Comparison of ENCODE assay signal across 9 mouse cellular contexts in genomic region chr13:76802051-76802728, GRCm38 (mm10).
DNase-seq lines count a peak whose midpoint lies in the region; ATAC-seq and TF ChIP-seq lines count a peak whose summit lies in the region.
"Had no signal": no experiment of that assay in that cellular context is flagged by ENCODE, and none has a peak within 500 bp of the region (broad histone marks: within the 10 kb centered on the region; RNA-seq: fewer than 3 reads in every experiment).

No protein-coding gene starts in this region.

- no peak overlapping the region for H3K9ac ChIP-seq in heart, postnatal 0 days (replicated peaks; ENCODE audit: low read depth, low read length)
- no peak overlapping the region for H3K9ac ChIP-seq in ES-E14 (ENCODE audit: insufficient read depth, low read depth, low read length, poor library complexity, severe bottlenecking)
- no peak overlapping the region for H3K9ac ChIP-seq in forebrain, embryonic 13.5 days

- no peaks in the 10 kb centered on the region for H3K4me1 ChIP-seq in heart, postnatal 0 days (ENCODE audit: control insufficient read depth, insufficient read depth)
- H3K4me1 ChIP-seq in ES-E14 (ENCODE audit: control insufficient read depth in 2 of 2, insufficient read depth in 2 of 2, low read length in 2 of 2, poor library complexity in 1 of 2) = no peaks in the 10 kb centered on the region
- H3K4me1 ChIP-seq in forebrain, embryonic 13.5 days = no peaks in the 10 kb centered on the region

- in situ Hi-C loops in ES-E14 (cut with MboI; ENCODE audit: low sequenced_read_pairs in 2 of 2, unreplicated experiment in 2 of 2) = no loop called here

- TF ChIP-seq CTCF in heart, postnatal 0 days (IDR thresholded peaks at IDR 0.05; ENCODE audit: low read depth) = peak; percentile 56

- no peaks in the 10 kb centered on the region for H3K9me3 ChIP-seq in heart, postnatal 0 days (replicated peaks; ENCODE audit: control insufficient read depth, low read length)
- H3K9me3 ChIP-seq in ES-E14 (ENCODE audit: control insufficient read depth, insufficient read depth, low read depth, low read length) = no peaks in the 10 kb centered on the region
- H3K9me3 ChIP-seq in forebrain, embryonic 13.5 days (replicated peaks) = no peaks in the 10 kb centered on the region

- H3K4me2 ChIP-seq in heart, postnatal 0 days (ENCODE audit: low read depth, low read length) = no peak overlapping the region
- H3K4me2 ChIP-seq in forebrain, embryonic 13.5 days = no peak overlapping the region

- WGBS in heart, postnatal 0 days = 27% methylated on average over 3 of the region's 3 CpGs
- WGBS in forebrain, embryonic 13.5 days = 35% methylated on average over 3 of the region's 3 CpGs

- no peak overlapping the region for H3K4me3 ChIP-seq in heart, postnatal 0 days (ENCODE audit: low read depth, low read length)
- no peak overlapping the region for H3K4me3 ChIP-seq in ES-E14 (ENCODE audit: insufficient read depth in 1 of 2, low read depth in 1 of 2, low read length in 2 of 2, poor library complexity in 1 of 2, severe bottlenecking in 1 of 2)
- no peak overlapping the region for H3K4me3 ChIP-seq in forebrain, embryonic 13.5 days
- H3K4me3 ChIP-seq: myocyte had no signal

- peak; percentile 17 for DNase-seq in heart, postnatal 0 days (ENCODE audit: low spot score)
- DNase-seq in heart, postnatal 4 days = no peak
- DNase-seq in ES-E14 (ENCODE audit: low read depth, low spot score) = peak; percentile 16
- no peak for DNase-seq in ovary, postnatal 14 days (ENCODE audit: low spot score)
- DNase-seq in c-Kit-positive CD71-positive TER-119-positive erythroid progenitor cells, embryonic 14.5 days (ENCODE audit: low spot score) = no peak
- no peak for DNase-seq in testis, postnatal 14 days (ENCODE audit: low spot score)

- no peak for ATAC-seq in heart, postnatal 0 days (ENCODE audit: insufficient read depth, low read depth)
- ATAC-seq in forebrain, embryonic 13.5 days = peak; percentile 92
- peak; percentile 47; the same call in 1 of the 2 replicates for ATAC-seq in megakaryocyte-erythroid progenitor cell, adult 5-6 weeks (replicated peaks; ENCODE audit: low FRiP score, low TSS enrichment, poor library complexity, severe bottlenecking)

- H3K27ac ChIP-seq in heart, postnatal 0 days (ENCODE audit: low read depth) = no peak overlapping the region
- no peak overlapping the region for H3K27ac ChIP-seq in ES-E14 (ENCODE audit: insufficient read depth, low read depth, low read length, poor library complexity, severe bottlenecking)
- peak overlapping the region; percentile 11; the same call in 1 of the 2 replicates for H3K27ac ChIP-seq in forebrain, embryonic 13.5 days

- TF ChIP-seq EP300 in heart, postnatal 0 days (IDR thresholded peaks at IDR 0.05; ENCODE audit: low read depth) = no peak

- H3K36me3 ChIP-seq in heart, postnatal 0 days (replicated peaks; ENCODE audit: control insufficient read depth, insufficient read depth, low read length) = no peaks in the 10 kb centered on the region
- no peaks in the 10 kb centered on the region for H3K36me3 ChIP-seq in ES-E14 (ENCODE audit: control insufficient read depth, insufficient read depth, low read length, poor library complexity, severe bottlenecking)
- H3K36me3 ChIP-seq in forebrain, embryonic 13.5 days (ENCODE audit: poor library complexity, severe bottlenecking) = no peaks in the 10 kb centered on the region

- H3K27me3 ChIP-seq in heart, postnatal 0 days (ENCODE audit: control insufficient read depth, insufficient read depth, low read length) = no peaks in the 10 kb centered on the region
- peaks cover 21% of the 10 kb centered on the region for H3K27me3 ChIP-seq in forebrain, embryonic 13.5 days

TF ChIP-seq in ES-E14, 5 proteins besides CTCF, POLR2A, EP300 and RAD21:
- TF ChIP-seq CHD2 (IDR thresholded peaks at IDR 0.05; ENCODE audit: low read depth, low read length) = no peak
- TF ChIP-seq ZC3H11A (IDR thresholded peaks at IDR 0.05; ENCODE audit: borderline replicate concordance, low read depth, low read length) = peak; percentile 50
- TF ChIP-seq ZNF384 (IDR thresholded peaks at IDR 0.05; ENCODE audit: low read depth, low read length) = no peak
- TF ChIP-seq HCFC1 (IDR thresholded peaks at IDR 0.05; ENCODE audit: borderline replicate concordance, insufficient read depth, low read length) = no peak
- no peak for TF ChIP-seq MAFK (IDR thresholded peaks at IDR 0.05; ENCODE audit: insufficient read depth, low read depth, low read length)

Comparison
In these comparisons a context has a peak if more than half of its experiments do, and no peak if none do; other contexts are left out.
1. DNase-seq: peak in heart, postnatal 0 days (single experiment) and ES-E14 (single experiment); none in heart, postnatal 4 days (single experiment), ovary, postnatal 14 days (single experiment), c-Kit-positive CD71-positive TER-119-positive erythroid progenitor cells, embryonic 14.5 days (single experiment) and testis, postnatal 14 days (single experiment).